18 mouse cellular contexts compared by ENCODE assay signal in the genomic region with DNA sequence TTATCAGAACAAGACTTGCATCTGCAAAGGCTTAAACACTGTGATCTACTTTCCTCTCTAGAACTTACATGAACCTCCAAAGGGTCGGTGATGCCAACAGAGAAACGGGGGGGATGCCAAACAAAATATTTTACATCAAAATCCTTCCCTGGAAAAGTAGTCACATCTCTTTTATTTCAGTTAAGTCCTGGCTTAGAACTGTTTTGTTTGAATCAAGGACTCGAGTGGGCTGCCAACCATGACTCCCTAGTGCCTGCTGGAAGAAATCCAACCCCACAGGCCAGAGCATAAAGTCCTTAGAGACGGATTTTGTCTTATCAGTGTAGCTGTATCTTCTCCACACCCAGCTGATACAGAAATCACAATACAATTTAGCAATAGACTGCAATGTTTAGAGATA.
DNase-seq lines count a peak whose midpoint lies in the region.
"Had no signal": no experiment of that assay in that cellular context is flagged by ENCODE, and none has a peak within 500 bp of the region (broad histone marks: within the 10 kb centered on the region; RNA-seq: fewer than 3 reads in every experiment).

No protein-coding gene starts in this region.

- DNase-seq in adrenal gland, postnatal 14 days: peak; percentile 6
- no peak for DNase-seq in adrenal gland, adult 2 months
- peak; percentile 6 for DNase-seq in kidney, postnatal 10 days
- no peak for DNase-seq in kidney, adult 8-10 months
- peak; percentile 6 for DNase-seq in urinary bladder, postnatal 14 days (ENCODE audit: low spot score)
- no peak for DNase-seq in urinary bladder, postnatal 36 days (ENCODE audit: low spot score in 2 of 2)
- no peak for DNase-seq in layer of hippocampus, adult 11-12 months (ENCODE audit: low spot score)
- no peak for DNase-seq in urinary bladder, postnatal 10 days (ENCODE audit: low spot score)
- DNase-seq: adrenal gland, postnatal 10 days; cerebellum, adult 11 months; cerebellum, postnatal 14 days; embryo, embryonic 11 days; kidney, postnatal 25 days; layer of hippocampus, adult 9-11 months; left cerebral cortex, postnatal 4 days; liver, embryonic 13.5 days; lung, postnatal 4 days; thymus, postnatal 25 days had no signal

Comparison
In these comparisons a context has a peak if more than half of its experiments do, and no peak if none do; other contexts are left out.
1. DNase-seq: peak in adrenal gland, postnatal 14 days (single experiment), kidney, postnatal 10 days (single experiment) and urinary bladder, postnatal 14 days (single experiment); none in adrenal gland, adult 2 months (single experiment), kidney, adult 8-10 months (0 of 2), urinary bladder, postnatal 36 days (0 of 2), layer of hippocampus, adult 11-12 months (single experiment) and urinary bladder, postnatal 10 days (single experiment).